29 mouse cellular contexts compared by ENCODE assay signal in the genomic region with DNA sequence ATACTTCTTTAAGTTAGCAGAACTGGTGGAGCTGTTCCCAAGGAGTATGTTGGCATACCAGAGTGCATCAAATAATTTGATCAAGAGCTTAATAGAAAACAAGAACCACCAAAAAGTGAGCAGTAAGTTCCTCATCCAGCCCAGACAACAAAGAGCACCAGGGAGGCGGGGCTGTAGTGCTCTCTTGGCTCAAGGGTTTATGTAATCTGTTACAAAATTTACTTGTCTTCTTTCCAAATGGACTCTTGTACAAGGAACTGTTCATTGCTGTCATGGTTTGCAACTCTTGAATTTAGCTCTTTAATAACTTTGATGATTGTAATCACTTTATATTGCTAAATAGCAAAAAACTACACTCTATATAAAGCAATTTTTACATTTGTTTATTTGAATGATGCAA. TPM values are rescaled to one million over a fixed set of nuclear protein-coding genes. Genes with fewer than 3 reads are reported as not detected.
DNase-seq lines count a peak whose midpoint lies in the region; ATAC-seq and TF ChIP-seq lines count a peak whose summit lies in the region.
"Had no signal": no experiment of that assay in that cellular context is flagged by ENCODE, and none has a peak within 500 bp of the region (broad histone marks: within the 10 kb centered on the region; RNA-seq: fewer than 3 reads in every experiment).

No protein-coding gene starts in this region.

- H3K4me1 ChIP-seq in kidney, adult 2 months (ENCODE audit: control insufficient read depth, insufficient read depth, low read length): no peaks in the 10 kb centered on the region
- peaks cover 5% of the 10 kb centered on the region for H3K4me1 ChIP-seq in liver, adult 2 months (ENCODE audit: control insufficient read depth, insufficient read depth, low read length)
- no peaks in the 10 kb centered on the region for H3K4me1 ChIP-seq in liver, embryonic 11.5 days (replicated peaks; ENCODE audit: control insufficient read depth, insufficient read depth, low read length)
- H3K4me1 ChIP-seq: embryonic facial prominence, embryonic 13.5 days; embryonic facial prominence, embryonic 15.5 days; forebrain, embryonic 10.5 days; forebrain, embryonic 12.5 days had no signal

- H3K9me3 ChIP-seq in liver, embryonic 11.5 days (ENCODE audit: control insufficient read depth, low read length): no peaks in the 10 kb centered on the region
- H3K9me3 ChIP-seq: embryonic facial prominence, embryonic 13.5 days; embryonic facial prominence, embryonic 15.5 days; G1E had no signal

- H3K27me3 ChIP-seq in kidney, adult 2 months (replicated peaks; ENCODE audit: control insufficient read depth, insufficient read depth, low read length): no peaks in the 10 kb centered on the region
- no peaks in the 10 kb centered on the region for H3K27me3 ChIP-seq in liver, adult 2 months (ENCODE audit: control insufficient read depth, insufficient read depth, low read length)
- H3K27me3 ChIP-seq in liver, embryonic 11.5 days (replicated peaks; ENCODE audit: control insufficient read depth, insufficient read depth, low read length): no peaks in the 10 kb centered on the region
- H3K27me3 ChIP-seq: CH12.LX; embryonic facial prominence, embryonic 13.5 days; embryonic facial prominence, embryonic 15.5 days; forebrain, embryonic 12.5 days had no signal

- no peak for ATAC-seq in liver, embryonic 11.5 days (replicated peaks; ENCODE audit: low FRiP score)
- ATAC-seq: CD4-positive, CD25-positive, alpha-beta regulatory T cell, adult 4 months; forebrain, embryonic 14.5 days; forebrain, embryonic 16.5 days had no signal

- H3K4me2 ChIP-seq in liver, embryonic 11.5 days: no peak overlapping the region
- H3K4me2 ChIP-seq: embryonic facial prominence, embryonic 13.5 days; embryonic facial prominence, embryonic 15.5 days; forebrain, embryonic 12.5 days had no signal

- H3K4me3 ChIP-seq in kidney, adult 2 months (ENCODE audit: insufficient read depth, low read depth, low read length): no peak overlapping the region
- no peak overlapping the region for H3K4me3 ChIP-seq in liver, adult 2 months (ENCODE audit: insufficient read depth, low read depth, low read length)
- H3K4me3 ChIP-seq in liver, embryonic 11.5 days (ENCODE audit: low read depth, low read length): no peak overlapping the region
- H3K4me3 ChIP-seq: embryonic facial prominence, embryonic 13.5 days; embryonic facial prominence, embryonic 15.5 days; erythroblast, embryonic 14.5 days; forebrain, embryonic 10.5 days; forebrain, embryonic 12.5 days had no signal

- H3K36me3 ChIP-seq in kidney, adult 2 months (ENCODE audit: control insufficient read depth, insufficient read depth, low read length): no peaks in the 10 kb centered on the region
- no peaks in the 10 kb centered on the region for H3K36me3 ChIP-seq in liver, adult 2 months (ENCODE audit: control insufficient read depth, insufficient read depth, low read length)
- no peaks in the 10 kb centered on the region for H3K36me3 ChIP-seq in liver, embryonic 11.5 days (ENCODE audit: control insufficient read depth, insufficient read depth, low read length)
- H3K36me3 ChIP-seq: embryonic facial prominence, embryonic 13.5 days; embryonic facial prominence, embryonic 15.5 days; forebrain, embryonic 10.5 days; forebrain, embryonic 12.5 days; G1E had no signal

- DNase-seq in kidney, adult 2 months: peak; percentile 50
- no peak for DNase-seq in kidney, postnatal 14 days
- peak; percentile 93 for DNase-seq in liver, adult 2 months (ENCODE audit: extremely low read depth, low read depth, low spot score)
- no peak for DNase-seq in liver, embryonic 11.5 days (ENCODE audit: low spot score)
- DNase-seq in lung, postnatal 36 days: peak; percentile 4
- no peak for DNase-seq in lung, adult 18-20 months
- DNase-seq in gonadal fat pad, adult 2 months (ENCODE audit: low read depth): peak; percentile 1
- DNase-seq in embryo, embryonic 9.5 days (ENCODE audit: extremely low spot score): no peak
- DNase-seq: adrenal gland, adult 8-10 months; adrenal gland, postnatal 14 days; adrenal gland, postnatal 36 days; B cell, adult 2 months; cerebellum, adult 11-12 months; cerebellum, adult 2 months; cerebellum, adult 9-10 months; cerebellum, postnatal 10 days; cerebellum, postnatal 25 days had no signal

- no peak for TF ChIP-seq POLR2A in kidney, adult 2 months (IDR thresholded peaks at IDR 0.05; ENCODE audit: low read depth, low read length)
- no peak for TF ChIP-seq POLR2A in liver, adult 2 months (IDR thresholded peaks at IDR 0.05; ENCODE audit: extremely low read depth, insufficient read depth, low read length)

- whole genome bisulfite sequencing in kidney, adult 2 months: 68% methylated on average over 1 of the region's 1 CpGs
- WGBS in liver, adult 2 months: 24% methylated on average over 1 of the region's 1 CpGs
- 80% methylated on average over 1 of the region's 1 CpGs for WGBS in liver, embryonic 11.5 days

- no peaks in the 10 kb centered on the region for H3K79me2 ChIP-seq in liver, adult 2 months (ENCODE audit: control insufficient read depth, insufficient read depth, low read length)

- TF ChIP-seq CTCF in kidney, adult 2 months (conservative IDR thresholded peaks at IDR 0.05; ENCODE audit: insufficient read depth, insufficient read length, low read depth, low read length): no peak
- TF ChIP-seq CTCF in liver, adult 2 months (IDR thresholded peaks at IDR 0.05; ENCODE audit: low read depth, low read length): no peak

- H3K9ac ChIP-seq in liver, adult 2 months (ENCODE audit: low read depth, low read length): no peak overlapping the region
- no peak overlapping the region for H3K9ac ChIP-seq in liver, embryonic 11.5 days (ENCODE audit: low read depth, low read length)
- H3K9ac ChIP-seq: embryonic facial prominence, embryonic 13.5 days; embryonic facial prominence, embryonic 15.5 days; forebrain, embryonic 12.5 days had no signal

- no peak overlapping the region for H3K27ac ChIP-seq in kidney, adult 2 months (ENCODE audit: insufficient read depth, low read depth, low read length)
- no peak overlapping the region for H3K27ac ChIP-seq in liver, adult 2 months (replicated peaks; ENCODE audit: insufficient read depth, low read depth, low read length)
- no peak overlapping the region for H3K27ac ChIP-seq in liver, embryonic 11.5 days (ENCODE audit: low read depth, low read length)
- H3K27ac ChIP-seq: embryonic facial prominence, embryonic 13.5 days; embryonic facial prominence, embryonic 15.5 days; forebrain, embryonic 10.5 days; forebrain, embryonic 12.5 days had no signal

RNA-seq across cellular contexts. Expression of a gene that starts 17.8 kb away (rescaled TPM):
- polyA plus RNA-seq in kidney, adult 2 months (2012; rRNA removed): not detected in 2 replicates
- not detected in 2 replicates for total RNA-seq in liver, adult 2 months (2014; rRNA removed)
- polyA plus RNA-seq in liver, adult 2 months (2012; rRNA removed): not detected in 2 replicates
- polyA plus RNA-seq in liver, embryonic 11.5 days (2014; fragmentation: Nextera tagmentation; extraction: Ambion mirVana): not detected in 2 replicates
- polyA plus RNA-seq in gonadal fat pad, adult 2 months (2012; rRNA removed): not detected in 2 replicates
- total RNA-seq: adrenal gland, adult 18-20 months; adrenal gland, postnatal 14 days; adrenal gland, postnatal 36 days; CH12.LX; G1E had no signal
- polyA plus RNA-seq: CD4-positive, CD25-positive, alpha-beta regulatory T cell, adult 4 months; embryonic facial prominence, embryonic 11.5 days; embryonic facial prominence, embryonic 13.5 days; erythroblast, embryonic 14.5 days; forebrain, embryonic 10.5 days; forebrain, embryonic 12.5 days; forebrain, embryonic 14.5 days; forebrain, embryonic 16.5 days; G1E had no signal

Comparison
In these comparisons a context has a peak if more than half of its experiments do, and no peak if none do; other contexts are left out.
1. DNase-seq: peak in kidney, adult 2 months (single experiment), liver, adult 2 months (single experiment), lung, postnatal 36 days (single experiment) and gonadal fat pad, adult 2 months (single experiment); none in kidney, postnatal 14 days (single experiment), liver, embryonic 11.5 days (single experiment), lung, adult 18-20 months (0 of 2) and embryo, embryonic 9.5 days (single experiment).